Mouse (Mus musculus): ENCODE results near the gene Fam71e2. TPM values are rescaled to one million over a fixed set of nuclear protein-coding genes. Genes with fewer than 3 reads are reported as not detected.

The Fam71e2 gene
- polyA plus RNA-seq, 1 experiment: not detected

DNA sequence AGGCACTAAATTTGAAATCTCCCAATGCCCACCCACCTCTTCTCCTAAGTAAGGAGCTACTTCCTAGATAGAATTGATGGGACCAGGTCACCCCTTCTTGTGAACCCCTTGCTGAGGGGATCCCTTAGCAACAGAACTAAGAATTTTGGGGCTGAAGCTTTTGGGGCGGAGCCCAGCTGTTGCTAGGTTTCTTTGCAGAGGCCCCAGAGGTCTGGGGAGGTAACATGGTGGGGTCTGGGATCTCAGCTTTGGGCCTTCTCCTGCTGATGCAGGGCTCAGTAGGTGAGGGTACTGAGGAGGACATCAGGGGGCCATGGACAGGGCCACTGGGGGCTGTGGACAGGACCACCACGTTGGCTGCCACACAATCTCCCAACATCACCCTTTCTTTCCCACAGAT, 11.7 kb upstream of the Fam71e2 start, which contains the start of the genes Il11 and Tmem190:
Gene Il11 (minus strand): TSS at position 101 of the 400 bp plus-strand sequence.
Gene Tmem190 (plus strand): TSS at position 179 of the 400 bp plus-strand sequence.
- H3K36me3 ChIP-seq (ENCODE audit: control insufficient read depth, insufficient read depth): peaks cover 9% of the 10 kb centered on the region
- H3K79me2 ChIP-seq (ENCODE audit: control insufficient read depth, insufficient read depth): peaks cover 16% of the 10 kb centered on the region
- H3K4me3 ChIP-seq (ENCODE audit: insufficient read depth, poor library complexity, severe bottlenecking): no peak within 1 kb of the TSS
- no peak within 1 kb of the TSS for H3ac ChIP-seq (ENCODE audit: control insufficient read depth, insufficient read length, low read depth)
- H3K79me3 ChIP-seq (ENCODE audit: low read depth): peaks cover 8% of the 10 kb centered on the region
- TF ChIP-seq MAX (IDR thresholded peaks at IDR 0.05) (no peak), MYOD1 (IDR thresholded peaks at IDR 0.05; ENCODE audit: control insufficient read depth, insufficient read length, low read depth) (no peak), USF1 (IDR thresholded peaks at IDR 0.05; ENCODE audit: low read depth) (no peak), FOSL1 (IDR thresholded peaks at IDR 0.05; ENCODE audit: insufficient read depth, low read length, poor library complexity, severe bottlenecking) (no peak), MYOG (IDR thresholded peaks at IDR 0.05; ENCODE audit: control insufficient read depth, extremely low read depth, insufficient read length) (no peak), CTCF (IDR thresholded peaks at IDR 0.05; ENCODE audit: control insufficient read depth, insufficient read depth, insufficient read length) (no peak), CEBPB (IDR thresholded peaks at IDR 0.05; ENCODE audit: low read depth) (no peak)
- H3K27me3 ChIP-seq (ENCODE audit: control insufficient read depth, insufficient read depth, insufficient read length): no peaks in the 10 kb centered on the region

- H3K79me3 ChIP-seq (ENCODE audit: low read depth): peaks cover 2% of the 10 kb centered on the region
- no peak for TF ChIP-seq FOSL1 (IDR thresholded peaks at IDR 0.05; ENCODE audit: insufficient read depth, low read length, poor library complexity, severe bottlenecking)
- no peak for TF ChIP-seq USF1 (IDR thresholded peaks at IDR 0.05; ENCODE audit: low read depth)
- TF ChIP-seq CEBPB (IDR thresholded peaks at IDR 0.05; ENCODE audit: low read depth): no peak
- no peak for TF ChIP-seq MYOD1 (IDR thresholded peaks at IDR 0.05; ENCODE audit: control insufficient read depth, insufficient read length, low read depth)
- no peak for TF ChIP-seq MAX (IDR thresholded peaks at IDR 0.05)
- no peak for TF ChIP-seq MYOG (IDR thresholded peaks at IDR 0.05; ENCODE audit: control insufficient read depth, extremely low read depth, insufficient read length)
- TF ChIP-seq CTCF (IDR thresholded peaks at IDR 0.05; ENCODE audit: control insufficient read depth, insufficient read depth, insufficient read length): no peak
- H3K36me3 ChIP-seq (ENCODE audit: control insufficient read depth, insufficient read depth): peaks cover 9% of the 10 kb centered on the region
- no peak overlapping the region for H3ac ChIP-seq (ENCODE audit: control insufficient read depth, insufficient read length, low read depth)
- H3K4me3 ChIP-seq (ENCODE audit: insufficient read depth, poor library complexity, severe bottlenecking): no peak overlapping the region
- no peaks in the 10 kb centered on the region for H3K27me3 ChIP-seq (ENCODE audit: control insufficient read depth, insufficient read depth, insufficient read length)
- H3K79me2 ChIP-seq (ENCODE audit: control insufficient read depth, insufficient read depth): peaks cover 10% of the 10 kb centered on the region
These were observed 11.0 kb upstream of the Fam71e2 start for GRCm38 (mm10) chr7:4782130-4782529.

DNA sequence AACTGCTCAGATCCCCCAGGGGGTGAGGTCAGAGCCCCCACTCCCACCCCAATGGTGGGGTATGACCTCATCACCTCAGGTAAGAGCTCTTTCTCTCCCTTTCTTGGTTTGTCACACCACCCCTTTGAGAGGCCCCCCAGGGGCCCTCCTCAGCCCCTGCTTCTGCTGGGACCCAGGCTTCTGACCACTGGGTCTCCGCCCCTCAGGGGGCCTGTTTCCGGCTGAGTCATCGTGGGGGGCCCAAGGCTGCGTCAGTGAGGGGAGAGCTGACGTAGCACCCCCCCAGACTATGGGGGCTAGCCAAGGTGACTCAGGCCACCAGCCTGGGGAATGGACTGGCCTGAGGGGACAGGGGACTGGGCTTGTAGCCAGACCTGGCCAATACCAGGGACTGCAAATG, 8.8 kb upstream of the Fam71e2 start:
- H3K4me3 ChIP-seq (ENCODE audit: insufficient read depth, poor library complexity, severe bottlenecking): no peak overlapping the region
- TF ChIP-seq FOSL1 (IDR thresholded peaks at IDR 0.05; ENCODE audit: insufficient read depth, low read length, poor library complexity, severe bottlenecking) (no peak), MAX (IDR thresholded peaks at IDR 0.05) (no peak), CTCF (IDR thresholded peaks at IDR 0.05; ENCODE audit: control insufficient read depth, insufficient read depth, insufficient read length) (no peak), MYOG (IDR thresholded peaks at IDR 0.05; ENCODE audit: control insufficient read depth, extremely low read depth, insufficient read length) (no peak), USF1 (IDR thresholded peaks at IDR 0.05; ENCODE audit: low read depth) (no peak), MYOD1 (IDR thresholded peaks at IDR 0.05; ENCODE audit: control insufficient read depth, insufficient read length, low read depth) (no peak), CEBPB (IDR thresholded peaks at IDR 0.05; ENCODE audit: low read depth) (no peak)
- peaks cover 1% of the 10 kb centered on the region for H3K36me3 ChIP-seq (ENCODE audit: control insufficient read depth, insufficient read depth)
- no peaks in the 10 kb centered on the region for H3K79me3 ChIP-seq (ENCODE audit: low read depth)
- H3ac ChIP-seq (ENCODE audit: control insufficient read depth, insufficient read length, low read depth): no peak overlapping the region
- no peaks in the 10 kb centered on the region for H3K79me2 ChIP-seq (ENCODE audit: control insufficient read depth, insufficient read depth)
- H3K27me3 ChIP-seq (ENCODE audit: control insufficient read depth, insufficient read depth, insufficient read length): peaks cover 5% of the 10 kb centered on the region

GRCm38 (mm10) chr7:4777851-4778637, 6.9 kb upstream of the Fam71e2 start:
- H3K36me3 ChIP-seq (ENCODE audit: control insufficient read depth, insufficient read depth): no peaks in the 10 kb centered on the region
- no peak overlapping the region for H3K4me3 ChIP-seq (ENCODE audit: insufficient read depth, poor library complexity, severe bottlenecking)
- no peaks in the 10 kb centered on the region for H3K79me2 ChIP-seq (ENCODE audit: control insufficient read depth, insufficient read depth)
- TF ChIP-seq MAX (IDR thresholded peaks at IDR 0.05): no peak
- TF ChIP-seq CTCF (IDR thresholded peaks at IDR 0.05; ENCODE audit: control insufficient read depth, insufficient read depth, insufficient read length): no peak
- TF ChIP-seq USF1 (IDR thresholded peaks at IDR 0.05; ENCODE audit: low read depth): no peak
- no peak for TF ChIP-seq MYOG (IDR thresholded peaks at IDR 0.05; ENCODE audit: control insufficient read depth, extremely low read depth, insufficient read length)
- no peak for TF ChIP-seq FOSL1 (IDR thresholded peaks at IDR 0.05; ENCODE audit: insufficient read depth, low read length, poor library complexity, severe bottlenecking)
- no peak for TF ChIP-seq CEBPB (IDR thresholded peaks at IDR 0.05; ENCODE audit: low read depth)
- no peak for TF ChIP-seq MYOD1 (IDR thresholded peaks at IDR 0.05; ENCODE audit: control insufficient read depth, insufficient read length, low read depth)
- H3ac ChIP-seq (ENCODE audit: control insufficient read depth, insufficient read length, low read depth): no peak overlapping the region
- no peaks in the 10 kb centered on the region for H3K79me3 ChIP-seq (ENCODE audit: low read depth)
- H3K27me3 ChIP-seq (ENCODE audit: control insufficient read depth, insufficient read depth, insufficient read length): peaks cover 5% of the 10 kb centered on the region

- H3K4me3 ChIP-seq (ENCODE audit: insufficient read depth, poor library complexity, severe bottlenecking): peak overlapping the region; percentile 21
- peak overlapping the region; percentile 35 for H3ac ChIP-seq (ENCODE audit: control insufficient read depth, insufficient read length, low read depth)
- no peaks in the 10 kb centered on the region for H3K79me2 ChIP-seq (ENCODE audit: control insufficient read depth, insufficient read depth)
- H3K27me3 ChIP-seq (ENCODE audit: control insufficient read depth, insufficient read depth, insufficient read length): peaks cover 5% of the 10 kb centered on the region
- H3K36me3 ChIP-seq (ENCODE audit: control insufficient read depth, insufficient read depth): no peaks in the 10 kb centered on the region
- no peaks in the 10 kb centered on the region for H3K79me3 ChIP-seq (ENCODE audit: low read depth)
- TF ChIP-seq MYOD1 (IDR thresholded peaks at IDR 0.05; ENCODE audit: control insufficient read depth, insufficient read length, low read depth) (no peak), MYOG (IDR thresholded peaks at IDR 0.05; ENCODE audit: control insufficient read depth, extremely low read depth, insufficient read length) (no peak), MAX (IDR thresholded peaks at IDR 0.05) (no peak), FOSL1 (IDR thresholded peaks at IDR 0.05; ENCODE audit: insufficient read depth, low read length, poor library complexity, severe bottlenecking) (no peak), CTCF (IDR thresholded peaks at IDR 0.05; ENCODE audit: control insufficient read depth, insufficient read depth, insufficient read length) (no peak), CEBPB (IDR thresholded peaks at IDR 0.05; ENCODE audit: low read depth) (no peak), USF1 (IDR thresholded peaks at IDR 0.05; ENCODE audit: low read depth) (no peak)
These were observed 6.0 kb upstream of the Fam71e2 start for GRCm38 (mm10) chr7:4776861-4777830.
